Mouse (Mus musculus) myocyte (in vitro differentiated cells): ENCODE data around the gene Rnf38. TPM values are rescaled to one million over a fixed set of nuclear protein-coding genes. Genes with fewer than 3 reads are reported as not detected.

Experiments used
- H3K27me3 ChIP-seq: one replicate; pipeline ENCODE4 v1.6.1; 2011; ENCODE audit not compliant: control insufficient read depth, insufficient read depth, insufficient read length
- H3K36me3 ChIP-seq: one replicate; pipeline ENCODE4 v1.6.1; 2011; ENCODE audit not compliant: control insufficient read depth, insufficient read depth
- H3K4me2 ChIP-seq: one replicate; pipeline ENCODE4 v1.6.1; 2011; ENCODE audit warnings: low read depth, control low read depth
- H3K4me3 ChIP-seq: one replicate; pipeline ENCODE4 v1.5.1; 2011; ENCODE audit warnings: mild to moderate bottlenecking, control low read depth, moderate library complexity
- H3K79me2 ChIP-seq: one replicate; pipeline ENCODE4 v1.6.1; 2011; ENCODE audit not compliant: control insufficient read depth, insufficient read depth
- H3ac ChIP-seq: one replicate; pipeline ENCODE4 v1.6.1; 2011; ENCODE audit not compliant: control insufficient read depth, insufficient read length
- CEBPB ChIP-seq: IDR thresholded peaks from 2 replicates; pipeline ENCODE4 v1.6.1; 2011; ENCODE audit warnings: mild to moderate bottlenecking, moderate library complexity; ENCODE audit not compliant: poor library complexity, insufficient read depth, severe bottlenecking
- E2F4 ChIP-seq: IDR thresholded peaks from one replicate; pipeline ENCODE4 v1.6.1; 2011; ENCODE audit warnings: mild to moderate bottlenecking, control low read depth, moderate library complexity; ENCODE audit not compliant: insufficient read depth
- MAX ChIP-seq: IDR thresholded peaks from one replicate; pipeline ENCODE4 v1.6.1; 2011; ENCODE audit warnings: low read depth, mild to moderate bottlenecking, control low read depth
- MYOD1 ChIP-seq, 3 experiments: IDR thresholded peaks; one replicate each; pipeline ENCODE4 v1.6.1; 2011; ENCODE audit warnings: control low read depth in 2 of 3, low read depth in 2 of 3, mild to moderate bottlenecking in 2 of 3, moderate library complexity in 1 of 3; ENCODE audit not compliant: insufficient read length in 2 of 3, control insufficient read depth in 1 of 3
- MYOG ChIP-seq, 3 experiments: IDR thresholded peaks; one replicate each; pipeline ENCODE4 v1.6.1; 2011; ENCODE audit warnings: control low read depth in 2 of 3, low read depth in 2 of 3, mild to moderate bottlenecking in 2 of 3; ENCODE audit not compliant: insufficient read length in 2 of 3, control insufficient read depth in 1 of 3, insufficient read depth in 1 of 3
- POLR2A ChIP-seq: IDR thresholded peaks from one replicate; pipeline ENCODE4 v1.6.1; 2011; ENCODE audit warnings: low read depth, mild to moderate bottlenecking, control low read depth, moderate library complexity; ENCODE audit not compliant: insufficient read length
- POLR2AphosphoS2 ChIP-seq: IDR thresholded peaks from one replicate; pipeline ENCODE4 v1.6.1; 2011; ENCODE audit warnings: low read depth, control low read depth; ENCODE audit not compliant: insufficient read length
- REST ChIP-seq: IDR thresholded peaks from one replicate; pipeline ENCODE4 v1.6.1; 2011; ENCODE audit warnings: mild to moderate bottlenecking, control low read depth, moderate library complexity; ENCODE audit not compliant: insufficient read depth, insufficient read length
- SRF ChIP-seq: IDR thresholded peaks from one replicate; pipeline ENCODE4 v1.6.1; 2011; ENCODE audit warnings: low read depth; ENCODE audit not compliant: control insufficient read depth, insufficient read length
- TCF12 ChIP-seq: IDR thresholded peaks from one replicate; pipeline ENCODE4 v1.6.1; 2011; ENCODE audit warnings: mild to moderate bottlenecking, control low read depth; ENCODE audit not compliant: poor library complexity, insufficient read depth, severe bottlenecking
- TCF3 ChIP-seq: IDR thresholded peaks from one replicate; pipeline ENCODE4 v1.6.1; 2011; ENCODE audit warnings: low read depth, control low read depth; ENCODE audit not compliant: insufficient read length
- USF1 ChIP-seq: IDR thresholded peaks from one replicate; pipeline ENCODE4 v1.6.1; 2011; ENCODE audit warnings: low read depth, mild to moderate bottlenecking, control low read depth, moderate library complexity
- polyA plus RNA-seq: library from polyadenylated mRNA; unstranded; fragments of >200 nt; fragmentation: generic; extraction: Trizol; gene quantifications from one replicate; pipeline ENCODE4 v1.2.1, GENCODE M21; 2012; ENCODE audit warnings: missing spikeins

Rnf38 gene
- polyA plus RNA-seq, 1 experiment, result 12.6 TPM

- no peak overlapping the region for H3K4me3 ChIP-seq
- H3K4me2 ChIP-seq, result no peak overlapping the region
- H3K36me3 ChIP-seq, result no peaks in the 10 kb centered on the region
- TF ChIP-seq POLR2A (no peak), POLR2AphosphoS2 (no peak), MAX (no peak), SRF (no peak), CEBPB (no peak), TCF3 (no peak), USF1 (no peak), MYOG (IDR thresholded peaks at IDR 0.05; ENCODE audit: control insufficient read depth in 1 of 3, insufficient read depth in 1 of 3, insufficient read length in 2 of 3, low read depth in 2 of 3) (no peak), TCF12 (no peak), REST (no peak), MYOD1 (IDR thresholded peaks at IDR 0.05; ENCODE audit: control insufficient read depth in 1 of 3, insufficient read length in 2 of 3, low read depth in 2 of 3) (no peak), E2F4 (no peak)
- H3K27me3 ChIP-seq, result no peaks in the 10 kb centered on the region
- no peaks in the 10 kb centered on the region for H3K79me2 ChIP-seq
- H3ac ChIP-seq, result no peak overlapping the region
These were observed 46.2 kb downstream of the Rnf38 start for GRCm38 (mm10) chr4:44187431-44187830.

GRCm38 (mm10) chr4:44183862-44184261 is 49.7 kb downstream of the Rnf38 start:
- Histone ChIP-seq H3K4me3 (no peak overlapping the region), H3K36me3 (no peaks in the 10 kb centered on the region), H3ac (no peak overlapping the region), H3K27me3 (no peaks in the 10 kb centered on the region), H3K79me2 (no peaks in the 10 kb centered on the region), H3K4me2 (no peak overlapping the region)
- no peak for TF ChIP-seq REST
- no peak for TF ChIP-seq POLR2AphosphoS2
- TF ChIP-seq TCF12, result no peak
- TF ChIP-seq TCF3, result no peak
- no peak for TF ChIP-seq MAX
- no peak for TF ChIP-seq SRF
- TF ChIP-seq E2F4, result no peak
- no peak for TF ChIP-seq USF1
- no peak for TF ChIP-seq MYOG (IDR thresholded peaks at IDR 0.05; ENCODE audit: control insufficient read depth in 1 of 3, insufficient read depth in 1 of 3, insufficient read length in 2 of 3, low read depth in 2 of 3)
- no peak for TF ChIP-seq CEBPB
- TF ChIP-seq MYOD1 (IDR thresholded peaks at IDR 0.05; ENCODE audit: control insufficient read depth in 1 of 3, insufficient read length in 2 of 3, low read depth in 2 of 3), result no peak
- TF ChIP-seq POLR2A, result no peak

- Histone ChIP-seq H3ac (no peak overlapping the region), H3K36me3 (no peaks in the 10 kb centered on the region), H3K79me2 (no peaks in the 10 kb centered on the region), H3K4me2 (no peak overlapping the region), H3K4me3 (no peak overlapping the region), H3K27me3 (no peaks in the 10 kb centered on the region)
- no peak for TF ChIP-seq USF1
These were observed 53.8 kb downstream of the Rnf38 start for GRCm38 (mm10) chr4:44179748-44180147.

GRCm38 (mm10) chr4:44173177-44173576 is 60.4 kb downstream of the Rnf38 start:
- H3K4me3 ChIP-seq, result no peak overlapping the region
- H3K4me2 ChIP-seq, result no peak overlapping the region

GRCm38 (mm10) chr4:44172676-44173075 is 60.9 kb downstream of the Rnf38 start:
- Histone ChIP-seq H3K79me2 (no peaks in the 10 kb centered on the region), H3K4me3 (no peak overlapping the region), H3K4me2 (no peak overlapping the region), H3K36me3 (no peaks in the 10 kb centered on the region), H3ac (no peak overlapping the region), H3K27me3 (no peaks in the 10 kb centered on the region)
- TF ChIP-seq MAX, result no peak
- TF ChIP-seq USF1, result no peak
- TF ChIP-seq SRF, result no peak
- TF ChIP-seq CEBPB, result no peak

More at GRCm38 (mm10) chr4:44173177-44173576, 60.4 kb downstream of the Rnf38 start:
- no peak for TF ChIP-seq MYOG (IDR thresholded peaks at IDR 0.05; ENCODE audit: control insufficient read depth in 1 of 3, insufficient read depth in 1 of 3, insufficient read length in 2 of 3, low read depth in 2 of 3)
- TF ChIP-seq POLR2AphosphoS2, result no peak
- no peak for TF ChIP-seq E2F4
- no peak for TF ChIP-seq CEBPB
- TF ChIP-seq REST, result no peak
- no peak for TF ChIP-seq MAX
- no peak for TF ChIP-seq POLR2A
- TF ChIP-seq USF1, result no peak
- no peak for TF ChIP-seq SRF
- Histone ChIP-seq H3ac (no peak overlapping the region), H3K27me3 (no peaks in the 10 kb centered on the region), H3K79me2 (no peaks in the 10 kb centered on the region), H3K36me3 (no peaks in the 10 kb centered on the region)
